Mouse (Mus musculus) G1E (cell line): ENCODE data around the gene Adamts4. TPM values are rescaled to one million over a fixed set of nuclear protein-coding genes. Genes with fewer than 3 reads are reported as not detected.
A peak's percentile ranks its signal among the peaks of the same experiment; 100 is the strongest.
"Not testable (repeated sequence)": the region's sequence is repeated elsewhere in the genome, so short reads cannot be mapped to it uniquely, and the experiment has no call there.

Experiments
- ATAC-seq: 2 replicates; pipeline ENCODE4 v1.8.0; 2016; ENCODE audit warnings: mild to moderate bottlenecking; ENCODE audit not compliant: insufficient number of reproducible peaks, poor library complexity, low FRiP score, severe bottlenecking; ENCODE audit errors: extremely low read depth
- DNase-seq: peaks from one replicate; pipeline ENCODE4 v3.0.0; 2012; ENCODE audit warnings: low spot score
- H3K27me3 ChIP-seq: 2 replicates; pipeline ENCODE4 v1.6.1; 2012; ENCODE audit warnings: mild to moderate bottlenecking, low read length, inconsistent platforms; ENCODE audit not compliant: insufficient read depth
- H3K36me3 ChIP-seq: replicated peaks from 2 replicates; pipeline ENCODE3; 2012; ENCODE audit warnings: mild to moderate bottlenecking, inconsistent platforms
- H3K4me1 ChIP-seq: 2 replicates; pipeline ENCODE4 v1.6.1; 2012; ENCODE audit warnings: low read depth, low read length, inconsistent platforms, mixed read lengths; ENCODE audit not compliant: insufficient read depth
- H3K4me3 ChIP-seq: 2 replicates; pipeline ENCODE4 v1.5.1; 2012; ENCODE audit warnings: low read depth, mild to moderate bottlenecking, inconsistent platforms, low read length, moderate library complexity, mixed read lengths
- H3K9me3 ChIP-seq: replicated peaks from 2 replicates; pipeline ENCODE4 v1.6.1; 2012; ENCODE audit warnings: inconsistent platforms
- CTCF ChIP-seq: IDR thresholded peaks from 2 replicates; pipeline ENCODE4 v1.5.1; 2012; ENCODE audit warnings: low read depth, low read length, inconsistent platforms, mixed read lengths
- GATA1 ChIP-seq: IDR thresholded peaks from 2 replicates; pipeline ENCODE4 v1.6.1; 2012; ENCODE audit warnings: borderline replicate concordance, low read length, inconsistent platforms, mixed read lengths
- GATA2 ChIP-seq: IDR thresholded peaks from 2 replicates; pipeline ENCODE4 v1.6.1; 2012; ENCODE audit warnings: low read depth, low read length, inconsistent platforms, borderline replicate concordance
- POLR2AphosphoS5 ChIP-seq: IDR thresholded peaks from 2 replicates; pipeline ENCODE4 v1.6.1; 2012; ENCODE audit warnings: low read depth, low read length, inconsistent platforms; ENCODE audit not compliant: insufficient replicate concordance
- TAL1 ChIP-seq: conservative IDR thresholded peaks from 2 replicates; pipeline ENCODE4 v1.6.1; 2012; ENCODE audit warnings: low read depth, low read length, inconsistent platforms, mixed read lengths
- polyA plus RNA-seq: library from polyadenylated mRNA; stranded (reverse); fragments of >175 nt; gene quantifications from 2 replicates; pipeline ENCODE4 v1.2.3, GENCODE M21; 2012
- total RNA-seq, 2 experiments: library from RNA; stranded (forward) in 1 of 2; stranded (reverse) in 1 of 2; fragments of 200-1000 nt in 1 of 2; fragments of >200 nt in 1 of 2; fragmentation: Nextera tagmentation in 1 of 2; gene quantifications; 2 replicates each; pipeline ENCODE4 v1.2.3; 2014 to 2017

The Adamts4 gene
- total and polyA plus RNA-seq, 3 experiments = 0.16 to 0.60 (median 0.20) TPM

- Histone ChIP-seq H3K4me1 (peaks cover 20% of the 10 kb centered on the region), H3K27me3 (no peaks in the 10 kb centered on the region), H3K4me3 (no peak overlapping the region), H3K9me3 (no peaks in the 10 kb centered on the region), H3K36me3 (peaks cover 64% of the 10 kb centered on the region)
- DNase-seq = no peak
- no peak for ATAC-seq
- TF ChIP-seq POLR2AphosphoS5 = no peak
- TF ChIP-seq CTCF = no peak
- no peak for TF ChIP-seq GATA1
- no peak for TF ChIP-seq TAL1
- no peak for TF ChIP-seq GATA2
These were observed 15.7 kb upstream of the Adamts4 start for GRCm38 (mm10) chr1:171234538-171234937.

- H3K4me3 ChIP-seq = no peak overlapping the region
- no peak for TF ChIP-seq POLR2AphosphoS5
- DNase-seq (no peak), ATAC-seq (no peak)
- no peaks in the 10 kb centered on the region for H3K9me3 ChIP-seq
- H3K27me3 ChIP-seq = no peaks in the 10 kb centered on the region
- H3K36me3 ChIP-seq = peaks cover 75% of the 10 kb centered on the region
- H3K4me1 ChIP-seq = peaks cover 20% of the 10 kb centered on the region
These were observed 14.4 kb upstream of the Adamts4 start for GRCm38 (mm10) chr1:171235791-171236190.

GRCm38 (mm10) chr1:171237438-171237837, 12.8 kb upstream of the Adamts4 start:
- H3K36me3 ChIP-seq = peaks cover 90% of the 10 kb centered on the region
- DNase-seq (no peak), ATAC-seq (no peak)
- H3K4me1 ChIP-seq = peaks cover 12% of the 10 kb centered on the region
- H3K4me3 ChIP-seq = no peak overlapping the region
- H3K9me3 ChIP-seq = no peaks in the 10 kb centered on the region
- H3K27me3 ChIP-seq = no peaks in the 10 kb centered on the region
- TF ChIP-seq GATA2 = no peak
- TF ChIP-seq CTCF = no peak
- no peak for TF ChIP-seq GATA1
- no peak for TF ChIP-seq POLR2AphosphoS5
- TF ChIP-seq TAL1 = no peak

- Histone ChIP-seq H3K9me3 (no peaks in the 10 kb centered on the region), H3K4me3 (no peak overlapping the region), H3K27me3 (no peaks in the 10 kb centered on the region), H3K36me3 (peaks cover 94% of the 10 kb centered on the region), H3K4me1 (peaks cover 15% of the 10 kb centered on the region)
- TF ChIP-seq POLR2AphosphoS5 (no peak), CTCF (peak; percentile 54; the same call in 1 of the 2 replicates), GATA1 (no peak), TAL1 (no peak), GATA2 (no peak)
- DNase-seq = peak; percentile 46
- ATAC-seq = peak; percentile 54; the same call in 1 of the 2 replicates
These were observed 11.8 kb upstream of the Adamts4 start for GRCm38 (mm10) chr1:171238463-171238862.

- Histone ChIP-seq H3K4me1 (peaks cover 11% of the 10 kb centered on the region), H3K36me3 (peaks cover 90% of the 10 kb centered on the region), H3K9me3 (no peaks in the 10 kb centered on the region), H3K4me3 (no peak overlapping the region), H3K27me3 (no peaks in the 10 kb centered on the region)
- no peak for TF ChIP-seq TAL1
- TF ChIP-seq GATA2 = no peak
- no peak for TF ChIP-seq CTCF
- TF ChIP-seq POLR2AphosphoS5 = no peak
- no peak for ATAC-seq
- DNase-seq = no peak
These were observed 10.1 kb upstream of the Adamts4 start for GRCm38 (mm10) chr1:171239992-171240744.

GRCm38 (mm10) chr1:171240911-171241310, 9.3 kb upstream of the Adamts4 start:
- Histone ChIP-seq H3K9me3 (no peaks in the 10 kb centered on the region), H3K36me3 (peaks cover 88% of the 10 kb centered on the region), H3K4me1 (peaks cover 17% of the 10 kb centered on the region), H3K27me3 (no peaks in the 10 kb centered on the region), H3K4me3 (no peak overlapping the region)
- no peak for TF ChIP-seq CTCF
- no peak for TF ChIP-seq GATA1
- no peak for TF ChIP-seq POLR2AphosphoS5
- no peak for TF ChIP-seq GATA2
- TF ChIP-seq TAL1 = no peak
- no peak for ATAC-seq
- DNase-seq = no peak

GRCm38 (mm10) chr1:171241952-171242351, 8.3 kb upstream of the Adamts4 start:
- ATAC-seq, H3K9me3 ChIP-seq, H3K27me3 ChIP-seq, DNase-seq, H3K4me3 ChIP-seq: not testable (repeated sequence)
- Histone ChIP-seq H3K36me3 (peaks cover 79% of the 10 kb centered on the region), H3K4me1 (peaks cover 24% of the 10 kb centered on the region)
